Mouse (Mus musculus) adrenal gland, adult 18-20 months (tissue): ENCODE measurements around the gene Gm10271. TPM values are rescaled to one million over a fixed set of nuclear protein-coding genes. Genes with fewer than 3 reads are reported as not detected.

Source experiments
- total RNA-seq, 2 experiments: library from RNA; stranded (reverse); gene quantifications; 1 replicate in 1 of 2; 2 replicates in 1 of 2; pipeline ENCODE4 v1.2.3; 2021

Gene Gm10271
- total RNA-seq, 2 experiments from 2014 or later = not detected

Other genes with a start within 250 kb of the Gm10271 start
- not detected for gene Myrfl, start 75.7 kb downstream of the Gm10271 start, total RNA-seq
- gene Rab3ip, start 21.8 kb downstream of the Gm10271 start, total RNA-seq = 10 to 100 TPM; 43.4 to 45.6 TPM
- gene Best3, start 13.7 kb upstream of the Gm10271 start, total RNA-seq = under 1 TPM; 0.20 to 0.29 TPM
- gene Lrrc10, start 72.7 kb upstream of the Gm10271 start, total RNA-seq = not detected
- 100 to 1,000 TPM; 211 to 254 TPM for gene Cct2, start 91.2 kb upstream of the Gm10271 start, total RNA-seq
- gene Frs2, start 175.9 kb upstream of the Gm10271 start, total RNA-seq = 10 to 100 TPM; 20.5 to 25.4 TPM